Mouse (Mus musculus) heart, postnatal 0 days (tissue): ENCODE data around the gene Susd6. TPM values are rescaled to one million over a fixed set of nuclear protein-coding genes. Genes with fewer than 3 reads are reported as not detected.
A peak's percentile ranks its signal among the peaks of the same experiment; 100 is the strongest.

Experiments
- ATAC-seq: fragments of 200-750 bp; cut with Nextera tagmentation; 2 replicates; pipeline ENCODE4 v1.8.0; 2017; ENCODE audit warnings: low read depth, moderate number of reproducible peaks, moderate library complexity; ENCODE audit not compliant: insufficient read depth
- DNase-seq: peaks from one replicate; pipeline ENCODE4 v3.0.0-alpha.2; 2016; ENCODE audit warnings: low spot score
- H3K27ac ChIP-seq: fragments of 300-500 bp; sonication (generic); 2 replicates; pipeline ENCODE4 v1.5.1; 2014; ENCODE audit warnings: low read depth, mild to moderate bottlenecking
- H3K27me3 ChIP-seq: fragments of 300-500 bp; sonication (generic); 2 replicates; pipeline ENCODE4 v1.6.1; 2014; ENCODE audit warnings: low read length, mixed read lengths; ENCODE audit not compliant: control insufficient read depth, insufficient read depth
- H3K36me3 ChIP-seq: fragments of 300-500 bp; sonication (generic); replicated peaks from 2 replicates; pipeline ENCODE4 v1.6.1; 2014; ENCODE audit warnings: low read length, mixed read lengths; ENCODE audit not compliant: control insufficient read depth, insufficient read depth
- H3K4me1 ChIP-seq: fragments of 300-500 bp; sonication (generic); 2 replicates; pipeline ENCODE4 v1.6.1; 2014; ENCODE audit warnings: antibody characterized with exemption; ENCODE audit not compliant: control insufficient read depth, insufficient read depth
- H3K4me2 ChIP-seq: fragments of 300-500 bp; sonication (generic); 2 replicates; pipeline ENCODE4 v1.6.1; 2014; ENCODE audit warnings: low read depth, mild to moderate bottlenecking, low read length, moderate library complexity
- H3K4me3 ChIP-seq: fragments of 300-500 bp; sonication (generic); 2 replicates; pipeline ENCODE4 v1.5.1; 2014; ENCODE audit warnings: low read depth, low read length
- H3K9ac ChIP-seq: fragments of 300-500 bp; sonication (generic); replicated peaks from 2 replicates; pipeline ENCODE4 v1.6.1; 2014; ENCODE audit warnings: low read depth, low read length, mixed read lengths
- H3K9me3 ChIP-seq: fragments of 300-500 bp; sonication (generic); replicated peaks from 2 replicates; pipeline ENCODE4 v1.6.1; 2016; ENCODE audit warnings: low read length; ENCODE audit not compliant: control insufficient read depth
- CTCF ChIP-seq: IDR thresholded peaks from 2 replicates; pipeline ENCODE4 v1.5.1; 2016; ENCODE audit warnings: antibody characterized with exemption, control low read depth, low read depth
- EP300 ChIP-seq: IDR thresholded peaks from 2 replicates; pipeline ENCODE4 v1.6.1; 2016; ENCODE audit warnings: antibody characterized with exemption, low read depth
- WGBS: fragments of 180-500 bp; shearing (Covaris S2); extraction: QIAGEN DNeasy Blood & Tissue Kit; methylation state at CpG from one replicate; pipeline ENCODE4 v1.1.7; 2014; 5-methylcytosine and 5-hydroxymethylcytosine counted together
- polyA plus RNA-seq: library from polyadenylated mRNA; unstranded; fragments of >200 nt; fragmentation: Nextera tagmentation; extraction: Ambion mirVana; gene quantifications from 2 replicates; pipeline ENCODE4 v1.2.1, GENCODE M21; 2015
- total RNA-seq: library from RNA; depleted of rRNA; stranded (reverse); fragments of >200 nt; gene quantifications from 2 replicates; pipeline ENCODE4 v1.2.3, GENCODE M21; 2014; ENCODE audit warnings: low replicate concordance

The Susd6 gene
- total and polyA plus RNA-seq, 2 experiments from 2014 or later, result 15.4 to 50.6 TPM

DNA sequence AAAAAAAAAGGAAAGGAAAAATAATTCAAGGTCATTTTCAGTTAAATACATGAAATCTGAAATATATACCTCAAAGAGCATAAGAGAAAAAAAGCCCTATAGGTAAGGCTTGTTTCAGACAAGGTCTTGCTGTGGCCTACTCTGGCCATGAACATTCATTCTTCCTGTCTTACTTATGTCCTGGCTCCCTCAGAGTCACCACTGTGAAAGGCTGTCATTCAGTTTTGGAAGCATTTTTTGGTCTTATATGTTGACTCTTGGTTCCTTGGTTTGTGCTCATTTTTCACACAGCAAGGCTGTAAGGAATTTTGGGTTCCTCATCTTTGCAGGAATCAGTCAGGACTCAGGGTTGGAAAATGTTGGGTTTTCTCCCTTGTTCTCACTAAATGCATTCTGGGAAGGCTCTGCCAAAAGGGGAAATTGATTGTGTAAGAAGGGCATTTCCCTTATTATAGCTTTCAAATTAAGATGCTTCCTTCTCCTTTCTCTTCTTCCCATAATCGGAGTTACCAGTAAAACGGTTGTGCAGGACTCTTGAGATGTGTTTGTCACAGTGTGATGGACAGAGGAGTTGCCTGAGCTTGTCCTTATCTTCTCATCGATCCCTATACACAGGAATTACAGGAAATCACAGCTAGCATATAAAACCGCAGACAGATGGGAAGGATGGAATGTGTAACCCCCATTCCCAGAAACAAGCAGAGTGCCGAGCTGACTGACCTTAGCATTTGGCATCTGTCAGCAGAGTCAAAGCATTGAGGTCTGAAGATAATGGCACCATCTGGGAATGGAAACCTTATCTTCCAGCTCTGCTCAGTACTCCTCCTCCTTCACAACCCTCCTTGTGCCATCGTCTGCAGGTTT lies 21.6 kb downstream of the Susd6 start:
- WGBS, result 11% methylated on average over 6 of the region's 6 CpGs
- Histone ChIP-seq H3K9me3 (no peaks in the 10 kb centered on the region), H3K4me1 (peaks cover 85% of the 10 kb centered on the region), H3K27ac (peak overlapping the region; percentile 12), H3K9ac (no peak overlapping the region), H3K36me3 (no peaks in the 10 kb centered on the region), H3K4me2 (peak overlapping the region; percentile 5; the same call in 1 of the 2 replicates), H3K27me3 (no peaks in the 10 kb centered on the region), H3K4me3 (no peak overlapping the region)
- TF ChIP-seq EP300, result no peak
- no peak for TF ChIP-seq CTCF
- no peak for ATAC-seq
- DNase-seq, result no peak

DNA sequence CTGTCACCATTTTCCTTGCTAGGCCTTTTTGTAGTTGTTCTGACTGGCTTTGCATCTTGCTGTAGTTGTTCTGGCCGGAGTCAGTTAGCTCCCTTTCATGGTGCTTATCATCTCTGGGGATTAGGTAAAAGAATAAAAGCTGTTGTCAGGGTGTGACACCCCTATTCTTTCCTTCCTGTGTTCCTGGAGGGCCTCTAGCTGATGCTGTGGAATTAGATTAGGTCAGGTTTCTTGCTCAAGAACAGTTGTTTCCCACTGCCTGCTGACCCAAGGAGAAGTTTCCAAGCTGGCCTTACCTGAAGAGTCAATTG lies 22.2 kb downstream of the Susd6 start:
- ATAC-seq, result no peak
- peak overlapping the region; percentile 5; the same call in 1 of the 2 replicates for H3K4me2 ChIP-seq
- no peak for DNase-seq
- 72% methylated on average over 1 of the region's 1 CpGs for WGBS
- no peak overlapping the region for H3K9ac ChIP-seq
- no peaks in the 10 kb centered on the region for H3K9me3 ChIP-seq
- no peaks in the 10 kb centered on the region for H3K27me3 ChIP-seq
- no peak overlapping the region for H3K4me3 ChIP-seq
- TF ChIP-seq EP300 (no peak), CTCF (no peak)
- H3K27ac ChIP-seq, result peak overlapping the region; percentile 12
- H3K36me3 ChIP-seq, result no peaks in the 10 kb centered on the region
- peaks cover 85% of the 10 kb centered on the region for H3K4me1 ChIP-seq

DNA sequence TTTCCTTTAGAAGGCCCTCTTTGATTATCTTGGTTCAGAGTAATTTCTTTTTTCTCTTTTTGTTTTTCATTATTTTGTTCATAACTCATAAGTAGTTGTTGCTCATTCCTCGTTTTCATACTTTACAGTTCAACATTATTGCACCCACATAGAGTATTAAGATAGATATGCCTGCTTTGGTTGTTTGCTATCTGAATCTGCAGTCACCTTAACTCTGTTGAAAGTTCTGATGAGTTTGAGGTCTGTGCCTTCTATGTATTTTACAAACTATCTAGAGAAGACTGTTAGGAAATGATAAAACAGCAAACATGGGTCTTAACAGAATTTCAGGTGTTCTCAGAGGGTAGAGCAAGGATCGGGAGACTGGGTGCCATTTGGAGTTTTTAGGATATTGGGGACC lies 23.1 kb downstream of the Susd6 start:
- no peak for TF ChIP-seq CTCF
- no peak for TF ChIP-seq EP300
- no peak for ATAC-seq
- no peaks in the 10 kb centered on the region for H3K36me3 ChIP-seq
- DNase-seq, result no peak
- no peak overlapping the region for H3K27ac ChIP-seq
- H3K4me2 ChIP-seq, result no peak overlapping the region
- H3K4me1 ChIP-seq, result peaks cover 90% of the 10 kb centered on the region
- no peak overlapping the region for H3K4me3 ChIP-seq
- WGBS, result 88% methylated on average over 2 of the region's 2 CpGs
- H3K27me3 ChIP-seq, result no peaks in the 10 kb centered on the region
- H3K9me3 ChIP-seq, result no peaks in the 10 kb centered on the region
- no peak overlapping the region for H3K9ac ChIP-seq

DNA sequence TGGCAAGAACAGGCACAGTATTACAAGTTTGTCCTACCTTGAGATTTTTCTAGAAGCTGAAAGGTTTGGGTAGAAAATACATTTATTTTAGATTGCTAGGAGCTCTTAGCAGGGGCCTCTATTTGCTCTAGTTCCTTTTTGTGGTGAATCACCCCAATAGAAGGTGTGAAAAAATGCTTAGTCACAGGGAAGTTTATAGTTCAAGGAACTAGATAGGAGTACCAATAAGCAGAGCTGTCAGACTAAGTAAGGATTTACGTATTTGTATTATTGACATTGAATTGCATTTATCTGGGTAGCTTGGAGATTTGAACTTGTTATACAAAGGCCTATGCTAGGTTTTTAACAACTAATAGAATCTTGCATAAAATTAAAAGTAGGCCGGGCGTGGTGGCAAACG lies 23.6 kb downstream of the Susd6 start:
- H3K9me3 ChIP-seq, result no peaks in the 10 kb centered on the region
- DNase-seq (no peak), ATAC-seq (no peak)
- TF ChIP-seq EP300 (no peak), CTCF (no peak)
- no peak overlapping the region for H3K27ac ChIP-seq
- no peak overlapping the region for H3K4me3 ChIP-seq
- 93% methylated on average over 4 of the region's 4 CpGs for WGBS
- H3K4me1 ChIP-seq, result peaks cover 91% of the 10 kb centered on the region
- H3K36me3 ChIP-seq, result no peaks in the 10 kb centered on the region
- no peaks in the 10 kb centered on the region for H3K27me3 ChIP-seq
- H3K9ac ChIP-seq, result no peak overlapping the region
- H3K4me2 ChIP-seq, result no peak overlapping the region

DNA sequence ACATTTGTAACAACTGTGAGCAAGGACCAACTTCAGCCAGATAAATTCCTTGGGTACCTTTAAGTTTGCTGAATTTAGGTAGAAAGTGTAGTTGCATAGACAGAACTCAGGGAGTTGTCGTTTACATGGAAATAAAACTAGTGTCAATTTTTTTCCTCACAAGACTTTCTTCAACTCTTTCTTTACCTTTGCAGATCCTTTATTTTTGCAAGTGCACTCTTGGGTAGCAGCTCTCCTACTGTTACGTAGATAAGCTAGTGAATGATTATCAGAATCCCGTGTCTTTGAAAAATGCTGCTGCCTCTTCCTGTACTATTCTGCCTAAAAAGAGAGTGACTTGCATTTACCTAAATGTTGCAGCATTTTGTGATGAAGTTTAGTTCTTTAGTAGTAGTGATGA lies 24.2 kb downstream of the Susd6 start:
- Histone ChIP-seq H3K4me1 (peaks cover 86% of the 10 kb centered on the region), H3K4me2 (no peak overlapping the region), H3K27ac (peak overlapping the region; percentile 11; the same call in 1 of the 2 replicates), H3K36me3 (no peaks in the 10 kb centered on the region), H3K27me3 (no peaks in the 10 kb centered on the region), H3K9ac (no peak overlapping the region), H3K9me3 (no peaks in the 10 kb centered on the region), H3K4me3 (no peak overlapping the region)
- WGBS, result 57% methylated on average over 3 of the region's 3 CpGs
- ATAC-seq (no peak), DNase-seq (no peak)
- no peak for TF ChIP-seq CTCF
- TF ChIP-seq EP300, result no peak

DNA sequence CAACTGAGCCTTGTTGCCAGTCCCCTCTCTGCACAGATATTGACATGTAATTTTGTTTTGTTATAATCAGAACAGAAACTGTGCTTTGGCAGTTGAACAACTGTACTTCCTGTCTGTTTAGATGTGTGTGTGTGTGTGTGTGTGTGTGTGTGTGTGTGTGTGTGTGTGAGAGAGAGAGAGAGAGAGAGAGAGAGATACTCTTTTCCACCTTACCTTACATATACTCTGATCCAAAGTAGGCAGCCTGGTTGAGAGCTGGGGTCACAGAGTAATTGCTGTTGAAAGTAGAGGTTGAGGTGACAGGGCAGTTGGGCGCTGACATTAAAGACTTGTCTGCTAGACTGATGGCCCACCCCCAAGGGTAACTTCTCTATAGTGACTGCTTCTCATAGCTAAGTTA lies 25.0 kb downstream of the Susd6 start:
- H3K4me1 ChIP-seq, result peaks cover 86% of the 10 kb centered on the region
- no peak for DNase-seq
- no peak for ATAC-seq
- whole genome bisulfite sequencing, result 38% methylated on average over 1 of the region's 1 CpGs
- H3K27me3 ChIP-seq, result no peaks in the 10 kb centered on the region
- TF ChIP-seq EP300 (no peak), CTCF (no peak)
- no peak overlapping the region for H3K4me2 ChIP-seq
- no peaks in the 10 kb centered on the region for H3K36me3 ChIP-seq
- no peaks in the 10 kb centered on the region for H3K9me3 ChIP-seq
- H3K9ac ChIP-seq, result no peak overlapping the region
- H3K27ac ChIP-seq, result peak overlapping the region; percentile 70
- H3K4me3 ChIP-seq, result no peak overlapping the region
